Mouse (Mus musculus): ENCODE data around the gene Tcte1. TPM values are rescaled to one million over a fixed set of nuclear protein-coding genes. Genes with fewer than 3 reads are reported as not detected.

Tcte1 gene
- polyA plus RNA-seq, 1 experiment from 2014 or later = 0.70 TPM

- ATAC-seq (ENCODE audit: insufficient read depth) = peak; percentile 52
- peak; percentile 86 for DNase-seq
- Histone ChIP-seq H3K36me3 (ENCODE audit: insufficient read depth) (peaks cover 29% of the 10 kb centered on the region), H3K27ac (ENCODE audit: low read depth) (peak overlapping the region; percentile 83), H3K9me3 (ENCODE audit: low read depth, low read length) (no peaks in the 10 kb centered on the region), H3K27me3 (ENCODE audit: insufficient read depth, low read length) (no peaks in the 10 kb centered on the region), H3K9ac (no peak overlapping the region; the same call in 1 of the 2 replicates), H3K4me1 (ENCODE audit: insufficient read depth) (peaks cover 19% of the 10 kb centered on the region), H3K4me2 (peak overlapping the region; percentile 46), H3K4me3 (ENCODE audit: low read depth, low read length) (no peak overlapping the region)
- 26% methylated on average over 14 of the region's 14 CpGs for WGBS
- peak; percentile 90 for TF ChIP-seq CTCF (IDR thresholded peaks at IDR 0.05; ENCODE audit: low read depth)
Observed at GRCm38 (mm10) chr17:45584939-45585678, 61.9 kb downstream of the Tcte1 start.

- H3K4me2 ChIP-seq = peak overlapping the region; percentile 15; the same call in 1 of the 2 replicates
- peaks cover 34% of the 10 kb centered on the region for H3K36me3 ChIP-seq (ENCODE audit: insufficient read depth)
- H3K4me3 ChIP-seq (ENCODE audit: low read depth, low read length) = no peak overlapping the region
- TF ChIP-seq CTCF (IDR thresholded peaks at IDR 0.05; ENCODE audit: low read depth) = no peak
- no peaks in the 10 kb centered on the region for H3K27me3 ChIP-seq (ENCODE audit: insufficient read depth, low read length)
- peak overlapping the region; percentile 83; the same call in 1 of the 2 replicates for H3K27ac ChIP-seq (ENCODE audit: low read depth)
- H3K9ac ChIP-seq = no peak overlapping the region
- DNase-seq = no peak
- no peak for ATAC-seq (ENCODE audit: insufficient read depth)
- no peaks in the 10 kb centered on the region for H3K9me3 ChIP-seq (ENCODE audit: low read depth, low read length)
- peaks cover 17% of the 10 kb centered on the region for H3K4me1 ChIP-seq (ENCODE audit: insufficient read depth)
- 65% methylated on average over 23 of the region's 23 CpGs for WGBS
Observed at GRCm38 (mm10) chr17:45585725-45586448, 62.7 kb downstream of the Tcte1 start.

GRCm38 (mm10) chr17:45586449-45586837 is 63.2 kb downstream of the Tcte1 start:
- no peak overlapping the region for H3K9ac ChIP-seq
- H3K4me3 ChIP-seq (ENCODE audit: low read depth, low read length) = no peak overlapping the region
- TF ChIP-seq CTCF (IDR thresholded peaks at IDR 0.05; ENCODE audit: low read depth) = peak; percentile 55
- DNase-seq (no peak), ATAC-seq (ENCODE audit: insufficient read depth) (no peak)
- peaks cover 34% of the 10 kb centered on the region for H3K36me3 ChIP-seq (ENCODE audit: insufficient read depth)
- no peaks in the 10 kb centered on the region for H3K27me3 ChIP-seq (ENCODE audit: insufficient read depth, low read length)
- H3K27ac ChIP-seq (ENCODE audit: low read depth) = peak overlapping the region; percentile 83; the same call in 1 of the 2 replicates
- no peak overlapping the region for H3K4me2 ChIP-seq
- peaks cover 15% of the 10 kb centered on the region for H3K4me1 ChIP-seq (ENCODE audit: insufficient read depth)
- H3K9me3 ChIP-seq (ENCODE audit: low read depth, low read length) = no peaks in the 10 kb centered on the region
- 97% methylated on average over 3 of the region's 3 CpGs for WGBS

GRCm38 (mm10) chr17:45588370-45588769 is 65.1 kb downstream of the Tcte1 start:
- ATAC-seq (ENCODE audit: insufficient read depth) = no peak
- H3K9me3 ChIP-seq (ENCODE audit: low read depth, low read length) = no peaks in the 10 kb centered on the region
- no peak overlapping the region for H3K9ac ChIP-seq
- no peak overlapping the region for H3K4me2 ChIP-seq
- H3K27ac ChIP-seq (ENCODE audit: low read depth) = no peak overlapping the region
- H3K36me3 ChIP-seq (ENCODE audit: insufficient read depth) = peaks cover 34% of the 10 kb centered on the region
- TF ChIP-seq CTCF (IDR thresholded peaks at IDR 0.05; ENCODE audit: low read depth) = no peak
- H3K27me3 ChIP-seq (ENCODE audit: insufficient read depth, low read length) = no peaks in the 10 kb centered on the region
- H3K4me1 ChIP-seq (ENCODE audit: insufficient read depth) = peaks cover 29% of the 10 kb centered on the region
- no peak overlapping the region for H3K4me3 ChIP-seq (ENCODE audit: low read depth, low read length)
- no peak for DNase-seq
- WGBS = 89% methylated on average over 7 of the region's 7 CpGs

DNA sequence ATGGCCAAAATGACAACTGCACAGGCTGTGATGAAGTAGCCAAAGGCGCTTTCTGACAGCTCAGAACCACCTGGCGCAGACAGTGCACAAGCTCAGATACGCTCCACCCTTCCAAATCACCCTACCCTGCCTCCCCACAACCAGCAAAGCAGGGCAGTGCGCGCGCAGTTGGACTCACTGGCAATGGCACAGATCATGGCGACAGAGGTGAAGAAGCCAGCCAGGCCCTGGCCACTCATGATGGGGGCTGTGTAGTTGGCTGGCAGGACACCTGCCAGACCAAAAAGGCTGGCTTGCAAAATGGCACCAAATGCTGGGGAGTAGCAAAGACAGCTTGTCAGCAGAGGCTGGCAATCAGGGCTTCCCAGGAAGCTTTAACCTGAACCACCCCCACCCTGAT is 66.0 kb downstream of the Tcte1 start:
- Histone ChIP-seq H3K27ac (ENCODE audit: low read depth) (no peak overlapping the region), H3K27me3 (ENCODE audit: insufficient read depth, low read length) (no peaks in the 10 kb centered on the region), H3K36me3 (ENCODE audit: insufficient read depth) (peaks cover 34% of the 10 kb centered on the region), H3K4me3 (ENCODE audit: low read depth, low read length) (no peak overlapping the region), H3K4me2 (no peak overlapping the region), H3K9ac (no peak overlapping the region), H3K4me1 (ENCODE audit: insufficient read depth) (peaks cover 29% of the 10 kb centered on the region), H3K9me3 (ENCODE audit: low read depth, low read length) (no peaks in the 10 kb centered on the region)
- ATAC-seq (ENCODE audit: insufficient read depth) (no peak), DNase-seq (no peak)
- no peak for TF ChIP-seq CTCF (IDR thresholded peaks at IDR 0.05; ENCODE audit: low read depth)
- WGBS = 97% methylated on average over 7 of the region's 7 CpGs

GRCm38 (mm10) chr17:45589844-45590243 is 66.6 kb downstream of the Tcte1 start:
- no peak overlapping the region for H3K9ac ChIP-seq
- no peak for ATAC-seq (ENCODE audit: insufficient read depth)

DNA sequence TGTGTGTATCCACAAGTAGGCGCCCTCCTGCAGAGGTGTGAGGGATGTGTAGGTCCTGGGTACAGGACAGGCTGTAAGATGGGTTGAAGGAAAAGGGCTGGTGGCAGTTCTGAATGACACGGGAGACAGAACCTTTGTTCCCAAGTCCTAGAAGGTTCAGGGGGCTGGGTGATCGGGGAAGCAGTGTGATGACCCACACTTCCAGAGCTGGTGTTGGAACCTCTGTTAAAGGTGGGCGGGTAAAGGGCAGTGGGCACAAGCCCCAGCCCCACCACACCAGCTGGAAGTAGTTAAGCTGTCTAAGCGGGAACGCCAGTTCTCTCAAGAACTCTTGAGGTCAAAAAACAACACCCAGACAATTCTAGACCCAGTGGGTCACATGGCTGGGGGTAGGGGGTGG is 67.2 kb downstream of the Tcte1 start:
- 64% methylated on average over 6 of the region's 6 CpGs for WGBS
- H3K4me2 ChIP-seq = no peak overlapping the region
- DNase-seq (no peak), ATAC-seq (ENCODE audit: insufficient read depth) (no peak)
- H3K9me3 ChIP-seq (ENCODE audit: low read depth, low read length) = no peaks in the 10 kb centered on the region
- H3K4me3 ChIP-seq (ENCODE audit: low read depth, low read length) = no peak overlapping the region
- H3K27me3 ChIP-seq (ENCODE audit: insufficient read depth, low read length) = no peaks in the 10 kb centered on the region
- H3K36me3 ChIP-seq (ENCODE audit: insufficient read depth) = peaks cover 34% of the 10 kb centered on the region
- H3K4me1 ChIP-seq (ENCODE audit: insufficient read depth) = peaks cover 28% of the 10 kb centered on the region
- no peak for TF ChIP-seq CTCF (IDR thresholded peaks at IDR 0.05; ENCODE audit: low read depth)
- no peak overlapping the region for H3K27ac ChIP-seq (ENCODE audit: low read depth)
- no peak overlapping the region for H3K9ac ChIP-seq

More at GRCm38 (mm10) chr17:45589844-45590243, 66.6 kb downstream of the Tcte1 start:
- no peaks in the 10 kb centered on the region for H3K9me3 ChIP-seq (ENCODE audit: low read depth, low read length)
- 89% methylated on average over 8 of the region's 8 CpGs for WGBS
- H3K27ac ChIP-seq (ENCODE audit: low read depth) = no peak overlapping the region
- peaks cover 28% of the 10 kb centered on the region for H3K4me1 ChIP-seq (ENCODE audit: insufficient read depth)
- TF ChIP-seq CTCF (IDR thresholded peaks at IDR 0.05; ENCODE audit: low read depth) = no peak
- peaks cover 34% of the 10 kb centered on the region for H3K36me3 ChIP-seq (ENCODE audit: insufficient read depth)
- no peaks in the 10 kb centered on the region for H3K27me3 ChIP-seq (ENCODE audit: insufficient read depth, low read length)
- H3K4me3 ChIP-seq (ENCODE audit: low read depth, low read length) = no peak overlapping the region
- H3K4me2 ChIP-seq = no peak overlapping the region
- DNase-seq = no peak

Data from lung, embryonic 14.5 days (tissue).